Mouse (Mus musculus) neutrophil, adult 59 days (primary cell): ENCODE data around the gene Hist1h3c. TPM values are rescaled to one million over a fixed set of nuclear protein-coding genes. Genes with fewer than 3 reads are reported as not detected.

ENCODE experiments used
- total RNA-seq, 2 experiments: library from RNA; stranded (reverse); gene quantifications; 1 replicate in 1 of 2; 2 replicates in 1 of 2; pipeline ENCODE4 v1.2.4; 2023

The Hist1h3c gene
- 100 to 1,000 TPM; 617 to 658 TPM for total RNA-seq

DNA sequence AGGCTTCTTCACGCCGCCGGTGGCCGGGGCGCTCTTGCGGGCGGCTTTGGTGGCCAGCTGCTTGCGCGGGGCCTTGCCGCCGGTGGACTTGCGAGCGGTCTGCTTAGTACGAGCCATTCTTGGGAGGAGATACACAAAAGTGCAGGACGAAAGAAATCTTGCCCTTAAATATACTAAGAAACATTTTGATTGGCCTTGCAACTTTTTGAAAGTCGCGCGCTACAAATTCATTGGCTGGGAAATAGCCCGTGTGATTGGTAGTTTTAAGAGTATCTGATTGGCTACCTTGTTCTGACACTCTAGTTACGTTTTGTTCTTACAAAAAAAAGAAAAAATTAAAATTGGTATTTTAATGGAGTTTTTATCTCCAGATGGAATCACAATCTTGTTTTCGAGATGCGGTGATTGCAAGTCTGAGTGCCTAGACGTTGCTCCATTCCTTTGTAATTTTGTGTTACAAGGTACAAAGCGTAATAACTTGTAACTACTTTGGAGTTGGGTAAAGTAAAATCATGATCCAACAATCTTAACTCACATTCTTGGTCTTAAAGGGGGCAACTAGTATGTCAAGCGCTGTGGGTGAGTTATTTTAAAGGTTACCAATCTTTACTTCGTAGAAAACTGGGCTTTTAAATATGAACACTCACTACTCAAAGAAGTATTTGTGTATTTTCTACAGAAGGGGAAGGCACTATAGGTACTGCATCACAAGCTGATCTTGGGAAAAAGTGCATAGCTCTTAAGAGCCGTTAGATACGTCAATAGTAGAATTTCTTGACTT lies at the start of gene Hist1h3c:
Gene Hist1h3c (minus strand): TSS at position 222 of the 781 bp plus-strand sequence.

DNA sequence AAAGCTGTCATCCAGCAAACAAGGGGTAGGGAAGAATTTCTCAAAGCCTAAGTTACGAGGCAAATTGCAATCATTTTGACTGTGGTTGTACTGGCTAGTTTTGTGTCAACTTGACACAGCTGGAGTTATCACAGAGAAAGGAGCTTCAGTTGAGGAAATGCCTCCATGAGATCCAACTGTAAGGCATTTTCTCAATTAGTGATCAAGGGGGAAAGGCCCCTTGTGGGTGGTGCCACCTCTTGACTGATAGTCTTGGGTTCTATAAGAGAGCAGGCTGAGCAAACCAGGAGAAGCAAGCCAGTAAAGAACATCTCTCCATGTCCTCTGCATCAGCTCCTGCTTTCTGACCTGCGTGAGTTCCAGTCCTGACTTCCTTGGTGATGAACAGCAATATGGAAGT lies 24.2 kb upstream of the Hist1h3c start, which contains the start of gene Trim38:
Gene Trim38 (plus strand): TSS at position 301 of the 400 bp plus-strand sequence.

DNA sequence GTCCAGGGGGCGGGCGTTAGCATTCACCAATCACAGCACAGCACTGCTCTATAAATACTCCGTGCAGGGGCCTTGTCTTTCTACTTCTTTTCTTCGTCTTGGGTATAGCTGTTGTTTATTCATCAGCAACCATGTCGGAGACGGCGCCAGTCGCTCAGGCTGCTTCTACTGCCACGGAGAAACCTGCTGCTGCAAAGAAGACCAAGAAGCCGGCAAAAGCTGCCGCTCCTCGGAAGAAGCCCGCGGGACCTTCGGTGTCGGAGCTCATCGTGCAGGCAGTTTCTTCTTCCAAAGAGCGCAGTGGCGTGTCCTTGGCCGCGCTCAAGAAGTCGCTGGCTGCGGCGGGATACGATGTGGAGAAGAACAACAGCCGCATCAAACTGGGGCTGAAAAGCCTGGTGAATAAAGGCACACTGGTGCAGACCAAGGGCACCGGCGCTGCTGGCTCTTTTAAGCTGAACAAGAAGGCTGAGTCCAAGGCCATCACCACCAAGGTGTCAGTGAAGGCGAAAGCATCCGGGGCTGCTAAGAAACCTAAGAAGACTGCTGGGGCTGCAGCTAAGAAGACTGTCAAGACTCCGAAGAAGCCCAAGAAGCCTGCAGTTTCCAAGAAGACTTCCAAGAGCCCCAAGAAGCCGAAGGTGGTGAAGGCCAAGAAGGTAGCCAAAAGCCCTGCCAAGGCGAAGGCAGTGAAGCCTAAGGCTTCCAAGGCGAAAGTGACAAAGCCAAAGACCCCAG lies 18.4 kb upstream of the Hist1h3c start, which contains the start of gene Hist1h1a:
Gene Hist1h1a (plus strand): TSS at position 81 of the 738 bp plus-strand sequence.

DNA sequence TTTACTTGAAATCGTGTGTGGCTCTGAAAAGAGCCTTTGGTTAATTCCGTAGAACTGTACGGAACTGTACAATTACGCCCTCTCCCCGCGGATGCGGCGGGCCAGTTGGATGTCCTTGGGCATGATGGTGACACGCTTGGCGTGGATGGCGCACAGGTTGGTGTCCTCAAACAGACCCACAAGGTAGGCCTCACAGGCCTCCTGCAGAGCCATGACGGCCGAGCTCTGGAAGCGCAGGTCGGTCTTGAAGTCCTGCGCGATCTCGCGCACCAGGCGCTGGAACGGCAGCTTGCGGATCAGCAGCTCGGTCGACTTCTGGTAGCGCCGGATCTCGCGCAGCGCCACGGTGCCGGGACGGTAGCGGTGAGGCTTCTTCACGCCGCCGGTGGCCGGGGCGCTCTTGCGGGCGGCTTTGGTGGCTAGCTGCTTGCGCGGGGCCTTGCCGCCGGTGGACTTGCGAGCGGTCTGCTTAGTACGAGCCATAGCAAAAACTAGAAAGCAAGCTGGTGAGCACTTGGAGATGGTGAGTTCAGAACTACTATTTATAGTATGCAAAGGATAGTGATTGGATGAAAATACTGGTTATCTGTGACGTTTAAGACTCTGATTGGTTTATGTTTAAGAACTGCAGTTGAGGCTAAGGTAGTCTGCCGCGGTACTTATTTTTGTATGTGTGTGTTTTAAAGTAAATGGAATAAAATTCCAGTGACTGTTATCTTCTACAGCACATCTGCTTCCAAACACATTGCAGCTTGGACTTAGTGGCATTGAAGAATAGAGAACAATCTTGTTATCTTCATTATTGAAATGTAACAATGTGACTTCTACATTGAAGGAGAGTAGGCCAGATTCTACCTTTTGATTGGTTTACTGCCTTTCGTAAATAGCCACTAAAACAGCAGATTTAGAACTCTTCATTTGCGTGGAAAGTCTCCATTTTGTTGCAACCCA lies 16.7 kb upstream of the Hist1h3c start, which contains the start of gene Hist1h3a:
Gene Hist1h3a (minus strand): TSS at position 516 of the 951 bp plus-strand sequence.

DNA sequence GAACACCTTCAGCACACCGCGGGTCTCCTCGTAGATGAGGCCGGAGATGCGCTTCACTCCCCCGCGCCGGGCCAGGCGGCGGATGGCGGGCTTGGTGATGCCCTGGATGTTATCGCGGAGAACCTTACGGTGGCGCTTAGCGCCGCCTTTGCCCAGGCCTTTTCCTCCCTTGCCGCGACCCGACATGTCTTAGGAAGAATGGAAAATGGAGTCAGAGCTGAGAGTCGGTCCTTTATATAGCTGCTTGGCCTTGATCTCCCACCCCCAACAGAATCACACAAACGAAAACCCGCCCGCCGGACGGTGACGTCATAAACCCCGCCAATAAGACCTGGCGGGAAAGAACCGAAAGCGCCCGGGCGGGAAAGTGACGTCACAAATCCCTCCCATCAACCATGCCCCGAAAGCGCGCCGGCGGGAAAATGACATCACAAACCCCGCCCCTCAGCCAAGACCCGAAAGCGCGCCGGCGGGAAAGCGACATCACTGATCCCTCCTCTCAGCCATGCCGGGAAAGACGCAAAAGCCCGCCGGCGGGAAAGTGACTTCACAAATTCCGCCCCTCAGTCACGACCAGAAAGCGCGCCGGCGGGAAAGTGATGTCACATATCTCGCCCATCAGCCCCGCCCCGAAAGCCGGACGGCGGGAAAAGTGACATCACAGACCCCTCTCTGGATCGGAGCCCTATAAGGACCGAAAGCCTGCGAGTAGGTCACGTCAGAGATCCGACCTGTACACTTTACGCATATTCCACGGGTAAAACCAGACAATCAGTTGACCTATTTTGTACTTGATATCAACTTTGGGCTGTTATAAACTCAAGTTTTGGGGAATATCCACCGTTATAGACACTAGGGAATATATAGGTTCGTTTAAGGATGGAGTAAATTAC lies 15.8 kb upstream of the Hist1h3c start, which contains the start of gene Hist1h4a:
Gene Hist1h4a (minus strand): TSS at position 259 of the 893 bp plus-strand sequence.

DNA sequence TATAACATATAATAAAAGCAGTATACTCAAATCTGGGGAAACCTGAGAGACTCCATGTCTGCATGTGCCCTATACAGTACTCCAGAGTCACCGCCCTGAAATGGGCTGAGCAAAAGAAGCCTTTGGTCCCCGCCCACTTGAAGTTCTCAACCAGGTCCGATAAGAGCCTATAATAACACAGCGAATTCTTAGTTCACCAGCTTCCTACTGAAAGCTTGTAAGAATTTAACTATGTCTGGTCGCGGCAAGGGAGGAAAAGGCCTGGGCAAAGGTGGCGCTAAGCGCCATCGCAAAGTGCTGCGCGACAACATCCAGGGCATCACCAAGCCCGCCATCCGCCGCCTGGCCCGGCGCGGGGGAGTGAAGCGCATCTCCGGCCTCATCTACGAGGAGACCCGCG lies 11.4 kb upstream of the Hist1h3c start, which contains the start of gene Hist1h4b:
Gene Hist1h4b (plus strand): TSS at position 224 of the 400 bp plus-strand sequence.

DNA sequence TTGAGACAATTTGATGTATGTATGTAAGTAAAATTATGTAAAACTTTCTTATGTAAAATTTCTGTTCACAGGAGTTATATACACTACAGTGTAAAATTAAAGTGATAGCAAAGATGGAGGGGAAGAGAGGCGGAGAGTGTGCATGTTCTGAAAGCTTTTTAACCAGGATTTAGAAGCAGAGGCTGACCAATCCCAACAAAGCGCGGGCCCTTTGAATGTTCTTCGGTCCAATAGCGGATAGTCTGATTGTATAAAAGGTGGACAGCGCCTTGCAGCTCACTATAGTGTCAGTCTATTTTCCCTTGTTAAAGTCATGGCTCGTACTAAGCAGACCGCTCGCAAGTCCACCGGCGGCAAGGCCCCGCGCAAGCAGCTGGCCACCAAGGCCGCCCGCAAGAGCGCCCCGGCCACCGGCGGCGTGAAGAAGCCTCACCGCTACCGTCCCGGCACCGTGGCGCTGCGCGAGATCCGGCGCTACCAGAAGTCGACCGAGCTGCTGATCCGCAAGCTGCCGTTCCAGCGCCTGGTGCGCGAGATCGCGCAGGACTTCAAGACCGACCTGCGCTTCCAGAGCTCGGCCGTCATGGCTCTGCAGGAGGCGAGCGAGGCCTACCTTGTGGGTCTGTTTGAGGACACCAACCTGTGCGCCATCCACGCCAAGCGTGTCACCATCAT lies 6.8 kb upstream of the Hist1h3c start, which contains the start of gene Hist1h3b:
Gene Hist1h3b (plus strand): TSS at position 201 of the 675 bp plus-strand sequence.

DNA sequence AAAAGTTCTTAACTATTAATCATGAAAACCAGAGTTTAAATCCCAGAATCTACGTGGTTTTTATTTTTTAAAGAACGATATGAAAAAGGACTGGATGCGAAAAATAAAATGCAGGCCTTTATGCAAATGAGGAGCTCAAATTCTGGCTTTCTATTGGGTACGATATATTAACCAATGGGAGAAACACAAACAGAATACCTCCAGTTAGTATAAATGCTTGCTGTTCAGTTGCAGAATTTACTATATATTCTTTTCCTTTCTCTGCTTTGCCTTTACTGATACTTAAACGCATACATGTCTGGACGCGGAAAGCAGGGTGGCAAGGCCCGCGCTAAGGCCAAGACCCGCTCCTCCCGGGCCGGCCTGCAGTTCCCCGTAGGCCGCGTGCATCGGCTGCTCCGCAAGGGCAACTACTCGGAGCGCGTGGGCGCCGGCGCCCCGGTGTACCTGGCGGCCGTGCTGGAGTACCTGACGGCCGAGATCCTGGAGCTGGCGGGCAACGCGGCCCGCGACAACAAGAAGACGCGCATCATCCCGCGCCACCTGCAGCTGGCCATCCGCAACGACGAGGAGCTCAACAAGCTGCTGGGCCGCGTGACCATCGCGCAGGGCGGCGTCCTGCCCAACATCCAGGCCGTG lies 5.6 kb upstream of the Hist1h3c start, which contains the start of gene Hist1h2ab:
Gene Hist1h2ab (plus strand): TSS at position 288 of the 639 bp plus-strand sequence.

DNA sequence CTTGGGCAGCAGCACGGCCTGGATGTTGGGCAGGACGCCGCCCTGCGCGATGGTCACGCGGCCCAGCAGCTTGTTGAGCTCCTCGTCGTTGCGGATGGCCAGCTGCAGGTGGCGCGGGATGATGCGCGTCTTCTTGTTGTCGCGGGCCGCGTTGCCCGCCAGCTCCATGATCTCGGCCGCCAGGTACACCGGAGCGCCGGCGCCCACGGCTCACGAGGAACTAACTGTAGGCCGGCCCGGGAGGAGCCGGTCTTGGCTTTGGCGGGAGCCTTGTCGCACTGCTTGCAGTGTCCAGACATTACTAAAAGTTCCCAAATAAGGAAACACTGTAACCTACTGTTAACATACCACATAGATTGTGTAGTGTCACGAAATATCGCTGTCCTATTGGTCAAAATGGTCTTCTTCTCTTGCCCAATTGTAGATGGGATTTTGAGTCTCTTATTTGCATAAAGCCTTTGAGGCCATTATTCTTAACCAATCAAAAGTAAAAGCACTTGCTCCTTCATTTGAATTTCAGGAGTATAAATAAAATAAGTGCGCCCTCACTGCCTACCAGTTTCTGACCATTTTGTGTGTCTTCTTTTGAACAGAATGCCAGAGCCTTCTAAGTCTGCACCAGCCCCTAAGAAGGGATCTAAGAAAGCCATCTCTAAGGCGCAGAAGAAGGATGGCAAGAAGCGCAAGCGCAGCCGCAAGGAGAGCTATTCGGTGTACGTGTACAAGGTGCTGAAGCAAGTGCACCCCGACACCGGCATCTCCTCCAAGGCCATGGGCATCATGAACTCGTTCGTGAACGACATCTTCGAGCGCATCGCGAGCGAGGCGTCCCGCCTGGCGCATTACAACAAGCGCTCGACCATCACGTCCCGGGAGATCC lies 1.0 kb upstream of the Hist1h3c start, which contains the start of gene Hist1h2bb:
Gene Hist1h2bb (plus strand): TSS at position 534 of the 880 bp plus-strand sequence.

DNA sequence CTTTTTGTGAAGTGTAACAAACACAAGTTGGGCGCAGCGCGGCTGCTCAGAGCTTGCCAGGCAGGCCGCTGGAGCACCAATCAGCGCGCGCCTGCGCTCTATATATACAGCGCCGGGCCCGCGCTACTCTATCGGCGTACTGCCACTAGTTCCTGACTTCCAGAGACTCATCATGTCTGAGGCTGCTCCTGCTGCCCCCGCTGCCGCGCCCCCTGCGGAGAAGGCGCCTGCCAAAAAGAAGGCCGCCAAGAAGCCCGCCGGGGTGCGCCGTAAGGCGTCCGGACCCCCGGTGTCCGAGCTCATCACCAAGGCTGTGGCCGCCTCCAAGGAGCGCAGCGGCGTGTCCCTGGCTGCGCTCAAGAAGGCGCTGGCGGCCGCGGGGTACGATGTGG lies 6.7 kb downstream of the Hist1h3c start, which contains the start of gene Hist1h1c:
Gene Hist1h1c (plus strand): TSS at position 132 of the 392 bp plus-strand sequence.

DNA sequence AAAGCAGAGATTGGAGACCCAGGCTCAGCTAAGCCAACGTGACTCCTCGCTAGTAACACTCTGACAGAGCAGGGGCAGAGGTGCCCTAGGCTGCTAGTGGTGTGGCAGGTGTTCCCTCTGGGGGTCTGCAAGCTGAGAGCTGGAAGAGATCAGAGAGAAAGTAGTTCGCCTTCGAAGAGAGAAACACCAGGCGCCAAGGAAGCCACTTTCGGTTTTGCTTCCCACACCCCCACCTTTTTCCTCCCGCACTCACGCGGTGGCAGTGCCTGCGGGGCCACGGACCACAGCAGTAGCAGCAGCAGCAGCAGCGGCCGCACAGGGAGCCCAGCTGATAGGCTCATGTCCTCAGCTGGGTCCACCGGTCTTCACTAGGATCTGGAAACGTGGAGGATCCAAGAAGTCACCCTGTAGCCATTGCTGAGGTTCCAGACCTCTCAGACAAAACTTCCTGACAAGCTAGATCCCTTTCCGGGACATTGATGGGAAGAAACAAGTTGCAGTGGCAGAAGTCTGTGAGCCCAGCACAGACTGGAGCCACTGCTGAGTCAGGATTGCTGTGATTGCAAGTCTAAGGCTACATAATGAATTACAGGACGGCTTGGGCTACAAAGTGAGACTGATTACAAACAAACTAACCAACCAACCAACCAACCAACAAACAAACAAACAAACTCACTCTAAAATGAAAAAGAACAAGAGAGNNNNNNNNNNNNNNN lies 34.9 kb downstream of the Hist1h3c start, which contains the start of gene Hfe:
Gene Hfe (minus strand): TSS at position 481 of the 716 bp plus-strand sequence.

DNA sequence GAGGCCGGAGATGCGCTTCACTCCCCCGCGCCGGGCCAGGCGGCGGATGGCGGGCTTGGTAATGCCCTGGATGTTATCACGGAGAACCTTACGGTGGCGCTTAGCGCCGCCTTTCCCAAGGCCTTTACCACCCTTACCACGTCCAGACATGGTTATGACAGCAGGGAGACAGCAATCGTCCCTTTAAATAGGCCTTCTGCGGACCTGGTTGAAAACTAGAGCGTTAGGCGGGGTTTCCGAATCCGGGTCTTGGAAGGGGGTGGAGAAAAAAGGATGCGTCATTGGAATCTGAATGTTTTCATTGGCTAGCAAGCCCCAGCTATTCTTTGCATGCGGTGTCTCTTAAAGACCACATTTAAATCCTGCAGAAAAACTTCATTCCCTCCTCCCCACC lies 47.1 kb downstream of the Hist1h3c start, which contains the start of gene Hist1h4c:
Gene Hist1h4c (minus strand): TSS at position 155 of the 394 bp plus-strand sequence.

DNA sequence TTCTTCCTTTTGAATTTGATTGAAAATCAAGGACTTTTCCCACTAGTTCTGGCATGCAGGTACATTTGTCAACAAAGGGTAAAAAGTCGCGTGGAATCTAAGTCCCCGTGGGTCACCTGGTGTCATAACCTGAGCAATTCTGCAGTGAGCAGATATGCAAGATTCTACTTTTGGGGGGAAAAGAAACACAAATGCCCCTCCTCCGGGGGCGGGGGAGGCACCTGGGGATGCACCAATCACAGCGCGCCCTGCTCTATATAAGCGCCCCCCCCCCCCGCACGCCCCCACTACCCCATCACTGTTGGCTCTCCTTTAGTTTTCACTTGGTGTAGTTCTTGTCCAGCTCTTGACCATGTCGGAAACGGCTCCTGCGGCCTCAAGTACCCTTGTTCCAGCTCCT lies 49.9 kb downstream of the Hist1h3c start, which contains the start of gene Hist1h1t:
Gene Hist1h1t (plus strand): TSS at position 301 of the 400 bp plus-strand sequence.

